Mouse (Mus musculus): Measurements from ENCODE around the gene Pomgnt1. TPM values are rescaled to one million over a fixed set of nuclear protein-coding genes. Genes with fewer than 3 reads are reported as not detected.

Gene Pomgnt1
- polyA plus RNA-seq, 1 experiment from 2014 or later, result 54.8 TPM

- ATAC-seq (no peak), DNase-seq (ENCODE audit: low spot score) (no peak)
- H3K9ac ChIP-seq (ENCODE audit: low read length), result no peak overlapping the region
- H3K36me3 ChIP-seq (ENCODE audit: control insufficient read depth, insufficient read depth, low read length), result no peaks in the 10 kb centered on the region
- H3K27ac ChIP-seq (ENCODE audit: low read depth, low read length), result no peak overlapping the region
- no peak overlapping the region for H3K4me3 ChIP-seq (ENCODE audit: low read depth, low read length)
- WGBS, result 91% methylated on average over 4 of the region's 4 CpGs
- H3K4me1 ChIP-seq (ENCODE audit: control insufficient read depth, insufficient read depth, low read length), result peaks cover 14% of the 10 kb centered on the region
- no peaks in the 10 kb centered on the region for H3K9me3 ChIP-seq (replicated peaks; ENCODE audit: control insufficient read depth, low read length)
- no peak overlapping the region for H3K4me2 ChIP-seq (ENCODE audit: low read length)
- H3K27me3 ChIP-seq (replicated peaks; ENCODE audit: control insufficient read depth, insufficient read depth, low read length), result no peaks in the 10 kb centered on the region
These were observed 50.1 kb downstream of the Pomgnt1 start for GRCm38 (mm10) chr4:116173752-116174151.

DNA sequence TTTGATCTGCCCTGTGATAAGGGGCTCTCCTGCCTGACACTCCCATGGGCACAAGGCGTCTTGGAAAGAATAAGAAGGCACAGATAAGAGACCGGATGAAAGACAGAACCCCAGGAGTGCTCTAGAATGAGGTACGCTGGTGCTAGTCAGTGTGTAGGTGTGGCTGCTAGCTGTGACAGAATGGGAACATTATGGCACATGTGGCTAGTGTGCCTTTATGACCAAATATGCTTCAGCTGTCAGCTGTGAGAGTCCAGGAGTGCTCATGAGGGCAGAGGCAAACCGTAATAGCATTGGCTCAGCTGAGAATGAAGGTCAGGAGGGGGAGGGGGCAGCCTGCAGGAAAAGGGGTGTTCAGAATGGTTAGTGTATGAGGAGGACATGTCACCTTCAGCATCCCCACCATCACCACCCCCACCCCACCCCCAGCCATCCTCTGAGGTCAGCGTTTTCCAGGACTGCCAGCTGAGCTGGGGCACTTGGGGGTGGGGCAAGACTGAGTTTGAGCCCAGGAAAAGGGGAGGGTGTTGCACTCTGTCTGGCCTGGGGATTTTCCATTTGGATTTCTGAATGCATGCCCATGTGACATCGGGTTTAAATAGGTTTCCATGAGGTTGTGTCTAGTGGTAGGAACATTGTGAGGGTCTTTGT is 51.0 kb downstream of the Pomgnt1 start:
- ATAC-seq (no peak), DNase-seq (ENCODE audit: low spot score) (no peak)
- Histone ChIP-seq H3K9ac (ENCODE audit: low read length) (no peak overlapping the region), H3K4me2 (ENCODE audit: low read length) (no peak overlapping the region), H3K27me3 (replicated peaks; ENCODE audit: control insufficient read depth, insufficient read depth, low read length) (no peaks in the 10 kb centered on the region), H3K4me3 (ENCODE audit: low read depth, low read length) (no peak overlapping the region), H3K36me3 (ENCODE audit: control insufficient read depth, insufficient read depth, low read length) (no peaks in the 10 kb centered on the region), H3K9me3 (replicated peaks; ENCODE audit: control insufficient read depth, low read length) (no peaks in the 10 kb centered on the region), H3K27ac (ENCODE audit: low read depth, low read length) (no peak overlapping the region), H3K4me1 (ENCODE audit: control insufficient read depth, insufficient read depth, low read length) (peaks cover 14% of the 10 kb centered on the region)
- 46% methylated on average over 6 of the region's 6 CpGs for WGBS

- DNase-seq (ENCODE audit: low spot score) (no peak), ATAC-seq (no peak)
- H3K27ac ChIP-seq (ENCODE audit: low read depth, low read length), result no peak overlapping the region
- no peak overlapping the region for H3K4me2 ChIP-seq (ENCODE audit: low read length)
- no peak overlapping the region for H3K4me3 ChIP-seq (ENCODE audit: low read depth, low read length)
- no peaks in the 10 kb centered on the region for H3K27me3 ChIP-seq (replicated peaks; ENCODE audit: control insufficient read depth, insufficient read depth, low read length)
- no peak overlapping the region for H3K9ac ChIP-seq (ENCODE audit: low read length)
- H3K9me3 ChIP-seq (replicated peaks; ENCODE audit: control insufficient read depth, low read length), result no peaks in the 10 kb centered on the region
- H3K4me1 ChIP-seq (ENCODE audit: control insufficient read depth, insufficient read depth, low read length), result peaks cover 14% of the 10 kb centered on the region
- no peaks in the 10 kb centered on the region for H3K36me3 ChIP-seq (ENCODE audit: control insufficient read depth, insufficient read depth, low read length)
These were observed 51.5 kb downstream of the Pomgnt1 start for GRCm38 (mm10) chr4:116175136-116175535.

GRCm38 (mm10) chr4:116175711-116176542 is 52.3 kb downstream of the Pomgnt1 start:
- Histone ChIP-seq H3K4me3 (ENCODE audit: low read depth, low read length) (no peak overlapping the region), H3K4me2 (ENCODE audit: low read length) (no peak overlapping the region), H3K27me3 (replicated peaks; ENCODE audit: control insufficient read depth, insufficient read depth, low read length) (no peaks in the 10 kb centered on the region), H3K27ac (ENCODE audit: low read depth, low read length) (no peak overlapping the region), H3K9ac (ENCODE audit: low read length) (no peak overlapping the region), H3K36me3 (ENCODE audit: control insufficient read depth, insufficient read depth, low read length) (no peaks in the 10 kb centered on the region), H3K4me1 (ENCODE audit: control insufficient read depth, insufficient read depth, low read length) (peaks cover 14% of the 10 kb centered on the region), H3K9me3 (replicated peaks; ENCODE audit: control insufficient read depth, low read length) (no peaks in the 10 kb centered on the region)
- 77% methylated on average over 7 of the region's 7 CpGs for WGBS
- ATAC-seq (peak; percentile 37; the same call in 1 of the 2 replicates), DNase-seq (ENCODE audit: low spot score) (peak; percentile 37)

- Histone ChIP-seq H3K36me3 (ENCODE audit: control insufficient read depth, insufficient read depth, low read length) (no peaks in the 10 kb centered on the region), H3K4me1 (ENCODE audit: control insufficient read depth, insufficient read depth, low read length) (peaks cover 14% of the 10 kb centered on the region), H3K27me3 (replicated peaks; ENCODE audit: control insufficient read depth, insufficient read depth, low read length) (no peaks in the 10 kb centered on the region), H3K9me3 (replicated peaks; ENCODE audit: control insufficient read depth, low read length) (no peaks in the 10 kb centered on the region), H3K9ac (ENCODE audit: low read length) (no peak overlapping the region; the same call in 1 of the 2 replicates), H3K4me3 (ENCODE audit: low read depth, low read length) (no peak overlapping the region), H3K4me2 (ENCODE audit: low read length) (peak overlapping the region; percentile 35), H3K27ac (ENCODE audit: low read depth, low read length) (peak overlapping the region; percentile 22; the same call in 1 of the 2 replicates)
- 26% methylated on average over 10 of the region's 10 CpGs for WGBS
- ATAC-seq, result peak; percentile 87
- peak; percentile 71 for DNase-seq (ENCODE audit: low spot score)
These were observed 52.9 kb downstream of the Pomgnt1 start for GRCm38 (mm10) chr4:116176543-116176988.

GRCm38 (mm10) chr4:116177140-116177539 is 53.5 kb downstream of the Pomgnt1 start:
- Histone ChIP-seq H3K4me3 (ENCODE audit: low read depth, low read length) (no peak overlapping the region), H3K4me2 (ENCODE audit: low read length) (peak overlapping the region; percentile 35; the same call in 1 of the 2 replicates), H3K9me3 (replicated peaks; ENCODE audit: control insufficient read depth, low read length) (no peaks in the 10 kb centered on the region), H3K27me3 (replicated peaks; ENCODE audit: control insufficient read depth, insufficient read depth, low read length) (no peaks in the 10 kb centered on the region), H3K36me3 (ENCODE audit: control insufficient read depth, insufficient read depth, low read length) (no peaks in the 10 kb centered on the region), H3K9ac (ENCODE audit: low read length) (no peak overlapping the region), H3K4me1 (ENCODE audit: control insufficient read depth, insufficient read depth, low read length) (peaks cover 14% of the 10 kb centered on the region), H3K27ac (ENCODE audit: low read depth, low read length) (peak overlapping the region; percentile 44; the same call in 1 of the 2 replicates)
- DNase-seq (ENCODE audit: low spot score), result no peak
- 35% methylated on average over 5 of the region's 5 CpGs for WGBS
- no peak for ATAC-seq

GRCm38 (mm10) chr4:116182079-116182478 is 58.4 kb downstream of the Pomgnt1 start:
- Histone ChIP-seq H3K36me3 (ENCODE audit: control insufficient read depth, insufficient read depth, low read length) (no peaks in the 10 kb centered on the region), H3K4me1 (ENCODE audit: control insufficient read depth, insufficient read depth, low read length) (peaks cover 3% of the 10 kb centered on the region), H3K27ac (ENCODE audit: low read depth, low read length) (no peak overlapping the region), H3K9me3 (replicated peaks; ENCODE audit: control insufficient read depth, low read length) (no peaks in the 10 kb centered on the region), H3K4me3 (ENCODE audit: low read depth, low read length) (no peak overlapping the region), H3K9ac (ENCODE audit: low read length) (no peak overlapping the region), H3K27me3 (replicated peaks; ENCODE audit: control insufficient read depth, insufficient read depth, low read length) (no peaks in the 10 kb centered on the region), H3K4me2 (ENCODE audit: low read length) (no peak overlapping the region)
- no peak for DNase-seq (ENCODE audit: low spot score)
- ATAC-seq, result no peak
- WGBS, result 23% methylated on average over 3 of the region's 3 CpGs

DNA sequence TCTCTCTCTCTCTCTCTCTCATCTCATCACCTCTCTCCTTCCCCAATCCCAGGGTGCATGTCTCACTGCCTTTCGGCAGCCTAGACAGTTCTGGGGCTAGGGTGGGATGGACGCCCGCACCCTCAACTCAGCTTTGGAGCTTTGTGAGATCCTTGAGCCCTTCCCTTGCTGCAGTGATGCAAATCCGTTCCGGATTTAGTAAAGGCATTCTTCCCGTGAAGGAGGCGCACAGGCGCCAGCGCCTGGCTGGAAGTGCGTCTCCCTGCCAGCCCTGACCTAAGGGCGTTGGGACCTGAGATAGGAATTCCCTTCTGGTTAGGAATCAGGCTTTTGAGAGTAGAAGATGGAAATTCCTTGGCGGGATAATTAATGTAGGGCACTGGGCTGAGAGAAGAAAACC is 59.1 kb downstream of the Pomgnt1 start:
- Histone ChIP-seq H3K9me3 (replicated peaks; ENCODE audit: control insufficient read depth, low read length) (no peaks in the 10 kb centered on the region), H3K27ac (ENCODE audit: low read depth, low read length) (no peak overlapping the region), H3K4me3 (ENCODE audit: low read depth, low read length) (no peak overlapping the region), H3K4me1 (ENCODE audit: control insufficient read depth, insufficient read depth, low read length) (no peaks in the 10 kb centered on the region), H3K27me3 (replicated peaks; ENCODE audit: control insufficient read depth, insufficient read depth, low read length) (no peaks in the 10 kb centered on the region), H3K9ac (ENCODE audit: low read length) (no peak overlapping the region), H3K36me3 (ENCODE audit: control insufficient read depth, insufficient read depth, low read length) (no peaks in the 10 kb centered on the region), H3K4me2 (ENCODE audit: low read length) (peak overlapping the region; percentile 15; the same call in 1 of the 2 replicates)
- ATAC-seq, result no peak
- WGBS, result 7% methylated on average over 12 of the region's 12 CpGs
- peak; percentile 18 for DNase-seq (ENCODE audit: low spot score)

DNA sequence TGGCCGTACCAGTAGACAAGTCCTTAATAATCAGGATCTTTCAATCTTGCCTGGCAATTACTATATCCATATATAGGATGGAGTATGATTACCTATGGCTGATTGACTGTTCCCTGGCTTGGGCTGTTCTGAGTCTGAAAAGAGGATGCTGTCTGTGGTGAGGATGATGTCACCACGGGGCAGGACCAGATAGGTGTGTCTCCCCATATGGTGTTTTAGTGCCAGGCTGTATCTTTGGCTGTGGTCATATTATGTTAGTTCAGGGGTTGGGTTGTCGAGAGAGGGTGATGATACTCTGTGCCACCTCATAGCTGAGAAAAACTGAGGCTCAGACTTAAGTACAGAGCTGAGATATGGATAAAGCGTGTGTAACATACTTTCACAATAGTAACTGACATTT is 61.4 kb downstream of the Pomgnt1 start:
- no peaks in the 10 kb centered on the region for H3K4me1 ChIP-seq (ENCODE audit: control insufficient read depth, insufficient read depth, low read length)
- H3K9me3 ChIP-seq (replicated peaks; ENCODE audit: control insufficient read depth, low read length), result no peaks in the 10 kb centered on the region
- WGBS, result 93% methylated on average over 4 of the region's 4 CpGs
- no peaks in the 10 kb centered on the region for H3K27me3 ChIP-seq (replicated peaks; ENCODE audit: control insufficient read depth, insufficient read depth, low read length)
- DNase-seq (ENCODE audit: low spot score) (no peak), ATAC-seq (no peak)
- no peak overlapping the region for H3K4me2 ChIP-seq (ENCODE audit: low read length)
- no peak overlapping the region for H3K27ac ChIP-seq (ENCODE audit: low read depth, low read length)
- no peak overlapping the region for H3K4me3 ChIP-seq (ENCODE audit: low read depth, low read length)
- no peaks in the 10 kb centered on the region for H3K36me3 ChIP-seq (ENCODE audit: control insufficient read depth, insufficient read depth, low read length)
- H3K9ac ChIP-seq (ENCODE audit: low read length), result no peak overlapping the region
